Mouse (Mus musculus) E14TG2a.4 (cell line): ENCODE results near the gene Gys1.

Source experiments
- H3K27me3 ChIP-seq: 2 replicates; pipeline ENCODE4 v1.6.1; 2014; ENCODE audit warnings: low read length, control low read depth; ENCODE audit not compliant: insufficient read depth
- H3K36me3 ChIP-seq: 2 replicates; pipeline ENCODE4 v1.6.1; 2014; ENCODE audit warnings: low read length, control low read depth; ENCODE audit not compliant: insufficient read depth
- H3K4me1 ChIP-seq: replicated peaks from 2 replicates; pipeline ENCODE4 v1.6.1; 2014; ENCODE audit warnings: low read depth, low read length, control low read depth
- H3K4me3 ChIP-seq: replicated peaks from 2 replicates; pipeline ENCODE4 v1.5.1; 2014; ENCODE audit warnings: mild to moderate bottlenecking, low read length
- H3K9me3 ChIP-seq: 2 replicates; pipeline ENCODE4 v1.6.1; 2014; ENCODE audit warnings: low read length, control low read depth
- CTCF ChIP-seq: conservative IDR thresholded peaks from 2 replicates; pipeline ENCODE4 v1.5.1; 2014; ENCODE audit warnings: low read length
- NANOG ChIP-seq: IDR thresholded peaks from 2 replicates; pipeline ENCODE4 v1.6.1; 2014; ENCODE audit warnings: borderline replicate concordance, low read length, mixed read lengths
- POU5F1 ChIP-seq: IDR thresholded peaks from 2 replicates; pipeline ENCODE4 v1.6.1; 2014; ENCODE audit warnings: low read length, borderline replicate concordance

Gys1 gene

GRCm38 (mm10) chr7:45488293-45489204 lies 53.9 kb downstream of the Gys1 start, which contains the start of gene Dhdh:
Gene Dhdh, minus strand, starts transcription at chr7:45488805.
- Histone ChIP-seq H3K9me3 (no peaks in the 10 kb centered on the region), H3K36me3 (peaks cover 47% of the 10 kb centered on the region), H3K4me1 (peaks cover 64% of the 10 kb centered on the region), H3K27me3 (no peaks in the 10 kb centered on the region), H3K4me3 (peak within 1 kb of the TSS; percentile 87)
- TF ChIP-seq CTCF (no peak), POU5F1 (no peak), NANOG (no peak)

- TF ChIP-seq CTCF (no peak), POU5F1 (no peak), NANOG (no peak)
- Histone ChIP-seq H3K4me3 (no peak overlapping the region), H3K9me3 (no peaks in the 10 kb centered on the region), H3K4me1 (peaks cover 75% of the 10 kb centered on the region), H3K36me3 (peaks cover 56% of the 10 kb centered on the region), H3K27me3 (no peaks in the 10 kb centered on the region)
These were observed 54.9 kb downstream of the Gys1 start for GRCm38 (mm10) chr7:45489578-45489977.

- H3K4me1 ChIP-seq = peaks cover 87% of the 10 kb centered on the region
- H3K36me3 ChIP-seq = peaks cover 58% of the 10 kb centered on the region
- H3K4me3 ChIP-seq = no peak overlapping the region
- H3K9me3 ChIP-seq = no peaks in the 10 kb centered on the region
- TF ChIP-seq CTCF (no peak), POU5F1 (no peak), NANOG (no peak)
- no peaks in the 10 kb centered on the region for H3K27me3 ChIP-seq
These were observed 56.2 kb downstream of the Gys1 start for GRCm38 (mm10) chr7:45490822-45491221.

- Histone ChIP-seq H3K4me1 (peaks cover 89% of the 10 kb centered on the region), H3K9me3 (no peaks in the 10 kb centered on the region), H3K4me3 (no peak overlapping the region), H3K27me3 (no peaks in the 10 kb centered on the region), H3K36me3 (peaks cover 58% of the 10 kb centered on the region)
- TF ChIP-seq NANOG = no peak
- no peak for TF ChIP-seq POU5F1
- TF ChIP-seq CTCF = no peak
These were observed 56.6 kb downstream of the Gys1 start for GRCm38 (mm10) chr7:45491264-45491663.

GRCm38 (mm10) chr7:45492225-45492844 lies 57.7 kb downstream of the Gys1 start:
- Histone ChIP-seq H3K4me3 (no peak overlapping the region), H3K36me3 (peaks cover 57% of the 10 kb centered on the region), H3K27me3 (no peaks in the 10 kb centered on the region), H3K4me1 (peaks cover 81% of the 10 kb centered on the region), H3K9me3 (no peaks in the 10 kb centered on the region)
- no peak for TF ChIP-seq NANOG
- no peak for TF ChIP-seq CTCF
- no peak for TF ChIP-seq POU5F1

- TF ChIP-seq POU5F1 (no peak), CTCF (no peak), NANOG (no peak)
- H3K9me3 ChIP-seq = no peaks in the 10 kb centered on the region
These were observed 58.3 kb downstream of the Gys1 start for GRCm38 (mm10) chr7:45492951-45493350.

GRCm38 (mm10) chr7:45494548-45494947 lies 59.9 kb downstream of the Gys1 start:
- Histone ChIP-seq H3K4me1 (peaks cover 66% of the 10 kb centered on the region), H3K36me3 (peaks cover 76% of the 10 kb centered on the region)
- TF ChIP-seq NANOG (no peak), CTCF (no peak), POU5F1 (no peak)

More at GRCm38 (mm10) chr7:45492951-45493350, 58.3 kb downstream of the Gys1 start:
- peaks cover 60% of the 10 kb centered on the region for H3K36me3 ChIP-seq
- peaks cover 75% of the 10 kb centered on the region for H3K4me1 ChIP-seq
- no peaks in the 10 kb centered on the region for H3K27me3 ChIP-seq
- no peak overlapping the region for H3K4me3 ChIP-seq

GRCm38 (mm10) chr7:45498427-45498826 lies 63.8 kb downstream of the Gys1 start:
- peaks cover 48% of the 10 kb centered on the region for H3K4me1 ChIP-seq
- no peak overlapping the region for H3K4me3 ChIP-seq
- peaks cover 81% of the 10 kb centered on the region for H3K36me3 ChIP-seq
- H3K27me3 ChIP-seq = no peaks in the 10 kb centered on the region
- no peak for TF ChIP-seq POU5F1
- no peak for TF ChIP-seq NANOG
- TF ChIP-seq CTCF = no peak
- no peaks in the 10 kb centered on the region for H3K9me3 ChIP-seq

More at GRCm38 (mm10) chr7:45494548-45494947, 59.9 kb downstream of the Gys1 start:
- H3K4me3 ChIP-seq = peak overlapping the region; percentile 64
- H3K27me3 ChIP-seq = no peaks in the 10 kb centered on the region
- H3K9me3 ChIP-seq = no peaks in the 10 kb centered on the region
